Mouse (Mus musculus) heart, embryonic 11.5 days (tissue): ENCODE measurements around the gene Rnf167. TPM values are rescaled to one million over a fixed set of nuclear protein-coding genes. Genes with fewer than 3 reads are reported as not detected.

Experiments
- ATAC-seq: fragments of 200-750 bp; cut with Nextera tagmentation; replicated peaks from 2 replicates; pipeline ENCODE4 v1.8.0; 2017; ENCODE audit warnings: moderate library complexity; ENCODE audit not compliant: insufficient number of reproducible peaks, low FRiP score, low TSS enrichment
- H3K27ac ChIP-seq: fragments of 300-500 bp; sonication (generic); 2 replicates; pipeline ENCODE4 v1.5.1; 2014; ENCODE audit warnings: mild to moderate bottlenecking, low read depth, low read length
- H3K27me3 ChIP-seq: fragments of 300-500 bp; sonication (generic); 2 replicates; pipeline ENCODE4 v1.6.1; 2014; ENCODE audit warnings: mild to moderate bottlenecking, low read length, mixed read lengths; ENCODE audit not compliant: control insufficient read depth, insufficient read depth
- H3K36me3 ChIP-seq: fragments of 300-500 bp; sonication (generic); 2 replicates; pipeline ENCODE4 v1.6.1; 2014; ENCODE audit warnings: mild to moderate bottlenecking, low read length, moderate library complexity, mixed read lengths; ENCODE audit not compliant: control insufficient read depth, insufficient read depth
- H3K4me1 ChIP-seq: fragments of 300-500 bp; sonication (generic); 2 replicates; pipeline ENCODE4 v1.6.1; 2014; ENCODE audit warnings: low read length; ENCODE audit not compliant: control insufficient read depth, insufficient read depth
- H3K4me2 ChIP-seq: fragments of 300-500 bp; sonication (generic); 2 replicates; pipeline ENCODE4 v1.6.1; 2014; ENCODE audit warnings: mild to moderate bottlenecking, moderate library complexity
- H3K4me3 ChIP-seq: fragments of 300-500 bp; sonication (generic); 2 replicates; pipeline ENCODE4 v1.5.1; 2014; ENCODE audit warnings: low read depth, low read length
- H3K9ac ChIP-seq: fragments of 300-500 bp; sonication (generic); 2 replicates; pipeline ENCODE4 v1.6.1; 2014; ENCODE audit warnings: mild to moderate bottlenecking, low read depth, low read length, moderate library complexity
- H3K9me3 ChIP-seq: fragments of 300-500 bp; sonication (generic); replicated peaks from 2 replicates; pipeline ENCODE4 v1.6.1; 2016; ENCODE audit warnings: low read length; ENCODE audit not compliant: control insufficient read depth
- WGBS: fragments of 180-500 bp; shearing (Covaris S2); extraction: QIAGEN DNeasy Blood & Tissue Kit; methylation state at CpG from one replicate; pipeline ENCODE4 v1.1.7; 2014; ENCODE audit not compliant: insufficient replicate concordance; 5-methylcytosine and 5-hydroxymethylcytosine counted together
- polyA plus RNA-seq: library from polyadenylated mRNA; unstranded; fragments of >200 nt; fragmentation: Nextera tagmentation; extraction: Ambion mirVana; gene quantifications from 2 replicates; pipeline ENCODE4 v1.2.1, GENCODE M21; 2014

Gene Rnf167
- polyA plus RNA-seq, 1 experiment from 2014 or later: 76.9 TPM

DNA sequence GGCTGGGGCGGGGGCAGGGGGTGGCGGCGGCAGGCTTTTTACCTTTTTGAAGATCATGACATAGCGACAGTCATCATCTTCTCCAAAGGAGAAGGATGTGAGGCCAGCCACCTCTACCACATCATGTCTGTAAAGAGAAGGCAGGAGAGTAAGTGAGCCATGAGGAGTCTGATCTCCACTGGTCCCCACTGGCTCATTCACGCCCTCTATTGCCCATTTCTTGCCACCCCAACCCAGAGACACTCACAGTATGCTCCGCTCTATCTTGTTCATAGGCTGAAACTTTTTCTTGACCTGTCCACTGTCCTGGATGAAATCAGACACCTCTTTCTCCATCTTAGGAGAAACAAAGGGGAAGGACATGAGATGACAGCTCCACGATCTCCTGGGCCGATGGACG, 17.7 kb downstream of the Rnf167 start:
- no peak for ATAC-seq

DNA sequence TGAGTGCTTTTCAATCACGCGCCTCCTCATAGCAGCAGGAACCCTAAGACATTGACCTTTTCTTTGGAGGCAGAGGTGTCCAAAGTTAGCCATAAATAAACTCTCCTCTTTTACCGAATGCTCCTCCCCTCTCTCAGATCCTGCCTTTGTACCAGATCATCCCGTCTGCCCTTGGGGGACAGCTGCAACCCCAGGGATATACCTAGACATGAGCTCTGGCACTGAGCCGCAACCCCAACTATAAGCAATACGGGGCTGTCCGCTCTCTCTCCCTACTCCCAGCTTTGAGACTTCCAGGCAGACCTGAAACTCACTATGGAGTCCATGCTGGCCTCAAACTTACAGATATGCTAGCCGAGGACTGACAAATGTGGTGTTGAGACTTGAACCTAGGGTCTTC, 19.7 kb downstream of the Rnf167 start:
- WGBS: 92% methylated on average over 8 of the region's 8 CpGs
- Histone ChIP-seq H3K9ac (peak overlapping the region; percentile 10; the same call in 1 of the 2 replicates), H3K27ac (no peak overlapping the region), H3K4me3 (no peak overlapping the region), H3K27me3 (no peaks in the 10 kb centered on the region), H3K9me3 (no peaks in the 10 kb centered on the region), H3K36me3 (peaks cover 29% of the 10 kb centered on the region), H3K4me1 (peaks cover 13% of the 10 kb centered on the region), H3K4me2 (no peak overlapping the region)
- ATAC-seq: no peak

More for the DNA sequence above, 17.7 kb downstream of the Rnf167 start:
- WGBS: 84% methylated on average over 9 of the region's 9 CpGs
- H3K36me3 ChIP-seq: peaks cover 32% of the 10 kb centered on the region
- H3K27me3 ChIP-seq: no peaks in the 10 kb centered on the region
- H3K27ac ChIP-seq: no peak overlapping the region
- no peaks in the 10 kb centered on the region for H3K9me3 ChIP-seq
- no peak overlapping the region for H3K9ac ChIP-seq
- H3K4me2 ChIP-seq: no peak overlapping the region
- H3K4me1 ChIP-seq: peaks cover 6% of the 10 kb centered on the region; the same call in 1 of the 2 replicates
- no peak overlapping the region for H3K4me3 ChIP-seq

DNA sequence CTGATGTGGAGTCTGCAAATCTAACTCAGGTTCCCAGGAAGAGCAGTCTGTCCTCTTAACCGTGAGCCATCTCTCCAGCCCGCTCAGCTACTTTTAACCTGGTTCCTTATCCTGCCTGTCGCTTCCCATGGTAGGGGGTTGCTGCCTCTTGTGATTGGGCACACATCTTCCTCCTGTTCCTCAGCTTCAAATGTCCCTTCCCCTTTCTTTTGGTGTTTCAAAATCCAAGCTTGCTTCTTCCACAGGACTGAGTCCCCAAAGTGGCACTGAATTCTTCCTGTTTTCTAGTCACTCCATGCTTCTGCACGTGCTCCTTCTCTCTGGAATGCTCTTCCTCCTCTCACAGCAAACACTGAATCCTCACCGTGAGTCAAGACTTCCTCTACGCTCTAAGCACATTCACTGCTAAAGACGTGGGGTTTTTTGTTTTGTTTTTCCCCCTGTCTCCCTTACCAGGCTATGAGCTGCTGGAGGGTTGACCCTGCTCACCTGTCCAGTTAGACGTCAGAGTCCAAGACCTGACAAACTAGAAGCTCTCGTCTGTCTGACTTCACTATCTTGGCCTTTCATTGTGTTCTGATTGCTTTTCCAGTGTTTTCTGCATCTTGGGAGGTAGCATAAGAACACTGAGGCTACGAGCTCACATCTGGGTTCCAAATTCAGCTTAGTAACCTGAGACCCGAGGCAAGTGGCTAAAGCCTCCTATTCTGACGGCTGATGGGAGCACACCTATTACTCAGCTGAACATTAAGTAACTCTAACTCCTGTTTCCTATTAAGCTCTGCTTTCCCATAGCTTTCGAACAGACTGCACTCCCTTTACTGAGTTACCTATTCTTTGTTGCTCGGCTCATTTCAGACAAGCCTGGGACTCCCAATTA, 20.5 kb downstream of the Rnf167 start:
- Histone ChIP-seq H3K9me3 (no peaks in the 10 kb centered on the region), H3K4me1 (peaks cover 18% of the 10 kb centered on the region), H3K27me3 (no peaks in the 10 kb centered on the region), H3K4me2 (peak overlapping the region; percentile 91), H3K9ac (peak overlapping the region; percentile 68), H3K27ac (peak overlapping the region; percentile 97), H3K4me3 (peak overlapping the region; percentile 75), H3K36me3 (peaks cover 30% of the 10 kb centered on the region)
- no peak for ATAC-seq
- 75% methylated on average over 14 of the region's 14 CpGs for WGBS

DNA sequence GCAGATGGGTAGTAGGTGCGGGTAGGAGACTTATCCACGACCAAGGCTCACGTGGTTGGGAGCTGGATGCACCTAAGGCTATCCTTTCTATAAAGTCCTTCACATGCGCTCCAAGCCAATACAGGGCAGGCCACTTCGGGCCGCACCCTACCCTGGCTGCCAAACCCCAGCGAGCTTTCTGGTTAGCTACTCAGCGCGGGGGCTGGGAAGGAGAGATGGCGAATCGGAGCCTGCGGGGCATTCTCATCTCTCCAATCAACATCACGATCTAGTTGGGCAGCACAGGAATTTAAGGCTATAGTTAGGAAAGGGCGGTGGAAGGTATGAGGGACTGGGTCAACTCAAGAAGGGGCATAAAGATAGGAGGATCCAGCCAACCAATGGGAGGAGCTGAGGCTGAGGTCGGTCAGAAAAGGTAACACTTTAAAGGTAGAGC, 21.3 kb downstream of the Rnf167 start:
- no peaks in the 10 kb centered on the region for H3K27me3 ChIP-seq
- H3K4me2 ChIP-seq: peak overlapping the region; percentile 91
- peak; percentile 46 for ATAC-seq
- H3K4me1 ChIP-seq: peaks cover 18% of the 10 kb centered on the region
- no peaks in the 10 kb centered on the region for H3K9me3 ChIP-seq
- peak overlapping the region; percentile 75 for H3K4me3 ChIP-seq
- under 1% methylated on average over 15 of the region's 15 CpGs for WGBS
- peaks cover 23% of the 10 kb centered on the region for H3K36me3 ChIP-seq
- peak overlapping the region; percentile 97 for H3K27ac ChIP-seq
- H3K9ac ChIP-seq: peak overlapping the region; percentile 68

GRCm38 (mm10) chr11:70668771-70669505, 21.9 kb downstream of the Rnf167 start, which contains the start of gene Spag7:
Gene Spag7 (minus strand): TSS chr11:70669416.
- Histone ChIP-seq H3K4me1 (peaks cover 18% of the 10 kb centered on the region), H3K36me3 (peaks cover 21% of the 10 kb centered on the region), H3K27ac (peak within 1 kb of the TSS; percentile 97), H3K9me3 (no peaks in the 10 kb centered on the region), H3K9ac (peak within 1 kb of the TSS; percentile 89), H3K4me2 (peak within 1 kb of the TSS; percentile 91), H3K27me3 (no peaks in the 10 kb centered on the region), H3K4me3 (peak within 1 kb of the TSS; percentile 75)
- WGBS: under 1% methylated on average over 44 of the region's 44 CpGs
- ATAC-seq: peak; percentile 92

GRCm38 (mm10) chr11:70669582-70670345, 22.7 kb downstream of the Rnf167 start:
- H3K4me3 ChIP-seq: peak overlapping the region; percentile 75
- under 1% methylated on average over 31 of the region's 31 CpGs for WGBS
- peaks cover 18% of the 10 kb centered on the region for H3K4me1 ChIP-seq
- H3K36me3 ChIP-seq: peaks cover 19% of the 10 kb centered on the region
- peak; percentile 27 for ATAC-seq
- no peaks in the 10 kb centered on the region for H3K9me3 ChIP-seq
- H3K4me2 ChIP-seq: peak overlapping the region; percentile 91
- peak overlapping the region; percentile 89 for H3K9ac ChIP-seq
- H3K27ac ChIP-seq: peak overlapping the region; percentile 97
- H3K27me3 ChIP-seq: no peaks in the 10 kb centered on the region

GRCm38 (mm10) chr11:70670483-70670882, 23.4 kb downstream of the Rnf167 start:
- Histone ChIP-seq H3K9me3 (no peaks in the 10 kb centered on the region), H3K27ac (peak overlapping the region; percentile 97), H3K27me3 (no peaks in the 10 kb centered on the region), H3K4me3 (peak overlapping the region; percentile 75), H3K4me1 (peaks cover 18% of the 10 kb centered on the region), H3K36me3 (peaks cover 14% of the 10 kb centered on the region), H3K4me2 (peak overlapping the region; percentile 91), H3K9ac (peak overlapping the region; percentile 89)
- 46% methylated on average over 14 of the region's 14 CpGs for WGBS
- no peak for ATAC-seq
